Mouse (Mus musculus) myocyte (in vitro differentiated cells): ENCODE results near the gene Kxd1. TPM values are rescaled to one million over a fixed set of nuclear protein-coding genes. Genes with fewer than 3 reads are reported as not detected.

Experiments used
- H3K27me3 ChIP-seq: one replicate; pipeline ENCODE4 v1.6.1; 2011; ENCODE audit not compliant: control insufficient read depth, insufficient read depth, insufficient read length
- H3K36me3 ChIP-seq: one replicate; pipeline ENCODE4 v1.6.1; 2011; ENCODE audit not compliant: control insufficient read depth, insufficient read depth
- H3K4me2 ChIP-seq: one replicate; pipeline ENCODE4 v1.6.1; 2011; ENCODE audit warnings: low read depth, control low read depth
- H3K4me3 ChIP-seq: one replicate; pipeline ENCODE4 v1.5.1; 2011; ENCODE audit warnings: mild to moderate bottlenecking, control low read depth, moderate library complexity
- H3K79me2 ChIP-seq: one replicate; pipeline ENCODE4 v1.6.1; 2011; ENCODE audit not compliant: control insufficient read depth, insufficient read depth
- H3ac ChIP-seq: one replicate; pipeline ENCODE4 v1.6.1; 2011; ENCODE audit not compliant: control insufficient read depth, insufficient read length
- CEBPB ChIP-seq: IDR thresholded peaks from 2 replicates; pipeline ENCODE4 v1.6.1; 2011; ENCODE audit warnings: mild to moderate bottlenecking, moderate library complexity; ENCODE audit not compliant: poor library complexity, insufficient read depth, severe bottlenecking
- E2F4 ChIP-seq: IDR thresholded peaks from one replicate; pipeline ENCODE4 v1.6.1; 2011; ENCODE audit warnings: mild to moderate bottlenecking, control low read depth, moderate library complexity; ENCODE audit not compliant: insufficient read depth
- MAX ChIP-seq: IDR thresholded peaks from one replicate; pipeline ENCODE4 v1.6.1; 2011; ENCODE audit warnings: low read depth, mild to moderate bottlenecking, control low read depth
- MYOD1 ChIP-seq, 3 experiments: IDR thresholded peaks; one replicate each; pipeline ENCODE4 v1.6.1; 2011; ENCODE audit warnings: control low read depth in 2 of 3, low read depth in 2 of 3, mild to moderate bottlenecking in 2 of 3, moderate library complexity in 1 of 3; ENCODE audit not compliant: insufficient read length in 2 of 3, control insufficient read depth in 1 of 3
- MYOG ChIP-seq, 3 experiments: IDR thresholded peaks; one replicate each; pipeline ENCODE4 v1.6.1; 2011; ENCODE audit warnings: control low read depth in 2 of 3, low read depth in 2 of 3, mild to moderate bottlenecking in 2 of 3; ENCODE audit not compliant: insufficient read length in 2 of 3, control insufficient read depth in 1 of 3, insufficient read depth in 1 of 3
- POLR2A ChIP-seq: IDR thresholded peaks from one replicate; pipeline ENCODE4 v1.6.1; 2011; ENCODE audit warnings: low read depth, mild to moderate bottlenecking, control low read depth, moderate library complexity; ENCODE audit not compliant: insufficient read length
- POLR2AphosphoS2 ChIP-seq: IDR thresholded peaks from one replicate; pipeline ENCODE4 v1.6.1; 2011; ENCODE audit warnings: low read depth, control low read depth; ENCODE audit not compliant: insufficient read length
- REST ChIP-seq: IDR thresholded peaks from one replicate; pipeline ENCODE4 v1.6.1; 2011; ENCODE audit warnings: mild to moderate bottlenecking, control low read depth, moderate library complexity; ENCODE audit not compliant: insufficient read depth, insufficient read length
- SRF ChIP-seq: IDR thresholded peaks from one replicate; pipeline ENCODE4 v1.6.1; 2011; ENCODE audit warnings: low read depth; ENCODE audit not compliant: control insufficient read depth, insufficient read length
- TCF12 ChIP-seq: IDR thresholded peaks from one replicate; pipeline ENCODE4 v1.6.1; 2011; ENCODE audit warnings: mild to moderate bottlenecking, control low read depth; ENCODE audit not compliant: poor library complexity, insufficient read depth, severe bottlenecking
- TCF3 ChIP-seq: IDR thresholded peaks from one replicate; pipeline ENCODE4 v1.6.1; 2011; ENCODE audit warnings: low read depth, control low read depth; ENCODE audit not compliant: insufficient read length
- USF1 ChIP-seq: IDR thresholded peaks from one replicate; pipeline ENCODE4 v1.6.1; 2011; ENCODE audit warnings: low read depth, mild to moderate bottlenecking, control low read depth, moderate library complexity
- polyA plus RNA-seq: library from polyadenylated mRNA; unstranded; fragments of >200 nt; fragmentation: generic; extraction: Trizol; gene quantifications from one replicate; pipeline ENCODE4 v1.2.1, GENCODE M21; 2012; ENCODE audit warnings: missing spikeins

The Kxd1 gene
- polyA plus RNA-seq, 1 experiment: 73.8 TPM

GRCm38 (mm10) chr8:70519606-70520005, 8.2 kb downstream of the Kxd1 start:
- Histone ChIP-seq H3K36me3 (peaks cover 11% of the 10 kb centered on the region), H3ac (no peak overlapping the region), H3K79me2 (no peaks in the 10 kb centered on the region), H3K4me3 (no peak overlapping the region), H3K27me3 (no peaks in the 10 kb centered on the region), H3K4me2 (no peak overlapping the region)
- TF ChIP-seq MYOG (IDR thresholded peaks at IDR 0.05; ENCODE audit: control insufficient read depth in 1 of 3, insufficient read depth in 1 of 3, insufficient read length in 2 of 3, low read depth in 2 of 3) (no peak), MYOD1 (IDR thresholded peaks at IDR 0.05; ENCODE audit: control insufficient read depth in 1 of 3, insufficient read length in 2 of 3, low read depth in 2 of 3) (no peak), MAX (no peak), USF1 (no peak), SRF (no peak), POLR2AphosphoS2 (no peak), REST (no peak), TCF3 (no peak), TCF12 (no peak), POLR2A (no peak), CEBPB (no peak), E2F4 (no peak)

- no peak overlapping the region for H3K4me3 ChIP-seq
- no peak overlapping the region for H3ac ChIP-seq
- H3K36me3 ChIP-seq: peaks cover 11% of the 10 kb centered on the region
- H3K4me2 ChIP-seq: no peak overlapping the region
- no peaks in the 10 kb centered on the region for H3K79me2 ChIP-seq
- no peak for TF ChIP-seq REST
- TF ChIP-seq MYOG (IDR thresholded peaks at IDR 0.05; ENCODE audit: control insufficient read depth in 1 of 3, insufficient read depth in 1 of 3, insufficient read length in 2 of 3, low read depth in 2 of 3): no peak
- no peak for TF ChIP-seq CEBPB
- TF ChIP-seq SRF: no peak
- no peak for TF ChIP-seq MAX
- no peak for TF ChIP-seq USF1
- TF ChIP-seq POLR2AphosphoS2: no peak
- TF ChIP-seq POLR2A: no peak
- no peak for TF ChIP-seq E2F4
- TF ChIP-seq TCF3: no peak
- no peak for TF ChIP-seq MYOD1 (IDR thresholded peaks at IDR 0.05; ENCODE audit: control insufficient read depth in 1 of 3, insufficient read length in 2 of 3, low read depth in 2 of 3)
- no peak for TF ChIP-seq TCF12
- no peaks in the 10 kb centered on the region for H3K27me3 ChIP-seq
These were observed 8.7 kb downstream of the Kxd1 start for GRCm38 (mm10) chr8:70519043-70519442.

- Histone ChIP-seq H3K4me2 (no peak overlapping the region), H3K36me3 (peaks cover 11% of the 10 kb centered on the region), H3K79me2 (no peaks in the 10 kb centered on the region), H3K4me3 (no peak overlapping the region), H3ac (no peak overlapping the region), H3K27me3 (no peaks in the 10 kb centered on the region)
- no peak for TF ChIP-seq TCF12
- TF ChIP-seq POLR2AphosphoS2: peak; percentile 70
These were observed 9.7 kb downstream of the Kxd1 start for GRCm38 (mm10) chr8:70517940-70518643.

GRCm38 (mm10) chr8:70513441-70513840, 14.3 kb downstream of the Kxd1 start:
- Histone ChIP-seq H3K4me2 (peak overlapping the region; percentile 18), H3K27me3 (no peaks in the 10 kb centered on the region), H3K79me2 (peaks cover 34% of the 10 kb centered on the region), H3K4me3 (no peak overlapping the region), H3K36me3 (peaks cover 5% of the 10 kb centered on the region), H3ac (no peak overlapping the region)
- no peak for TF ChIP-seq POLR2AphosphoS2
- no peak for TF ChIP-seq MYOD1 (IDR thresholded peaks at IDR 0.05; ENCODE audit: control insufficient read depth in 1 of 3, insufficient read length in 2 of 3, low read depth in 2 of 3)
- TF ChIP-seq REST: no peak
- no peak for TF ChIP-seq E2F4
- no peak for TF ChIP-seq POLR2A
- no peak for TF ChIP-seq MYOG (IDR thresholded peaks at IDR 0.05; ENCODE audit: control insufficient read depth in 1 of 3, insufficient read depth in 1 of 3, insufficient read length in 2 of 3, low read depth in 2 of 3)
- TF ChIP-seq CEBPB: no peak
- no peak for TF ChIP-seq TCF3
- TF ChIP-seq SRF: no peak
- no peak for TF ChIP-seq MAX
- no peak for TF ChIP-seq TCF12
- no peak for TF ChIP-seq USF1

GRCm38 (mm10) chr8:70512253-70512903, 15.4 kb downstream of the Kxd1 start:
- no peak overlapping the region for H3ac ChIP-seq
- peaks cover 15% of the 10 kb centered on the region for H3K36me3 ChIP-seq
- peaks cover 35% of the 10 kb centered on the region for H3K79me2 ChIP-seq
- H3K4me2 ChIP-seq: no peak overlapping the region
- TF ChIP-seq POLR2A (no peak), CEBPB (no peak), TCF12 (no peak), MAX (no peak), SRF (no peak), MYOD1 (IDR thresholded peaks at IDR 0.05; ENCODE audit: control insufficient read depth in 1 of 3, insufficient read length in 2 of 3, low read depth in 2 of 3) (no peak)
- H3K27me3 ChIP-seq: no peaks in the 10 kb centered on the region
- H3K4me3 ChIP-seq: no peak overlapping the region
